Mouse (Mus musculus) small intestine, adult 2 months (tissue): ENCODE measurements around the gene Mettl18. TPM values are rescaled to one million over a fixed set of nuclear protein-coding genes. Genes with fewer than 3 reads are reported as not detected.

Experiments used
- H3K27ac ChIP-seq: fragments of 200-500 bp; 2 replicates; pipeline ENCODE4 v1.5.1; 2012; ENCODE audit warnings: low read depth, low read length, control low read depth, inconsistent platforms; ENCODE audit not compliant: insufficient read depth
- H3K27me3 ChIP-seq: fragments of 200-500 bp; 2 replicates; pipeline ENCODE4 v1.6.1; 2012; ENCODE audit warnings: mild to moderate bottlenecking, moderate library complexity, low read length, inconsistent platforms; ENCODE audit not compliant: control insufficient read depth, insufficient read depth
- H3K36me3 ChIP-seq: fragments of 200-500 bp; 2 replicates; pipeline ENCODE4 v1.6.1; 2012; ENCODE audit warnings: mild to moderate bottlenecking, low read length, control low read depth, inconsistent platforms; ENCODE audit not compliant: control insufficient read depth, insufficient read depth
- H3K4me1 ChIP-seq: fragments of 200-500 bp; 2 replicates; pipeline ENCODE4 v1.6.1; 2012; ENCODE audit warnings: low read length, inconsistent platforms, mixed read lengths; ENCODE audit not compliant: control insufficient read depth, insufficient read depth, insufficient read length
- H3K4me3 ChIP-seq: fragments of 200-500 bp; 2 replicates; pipeline ENCODE4 v1.5.1; 2012; ENCODE audit warnings: low read depth, mild to moderate bottlenecking, control low read depth, inconsistent platforms, low read length, moderate library complexity
- CTCF ChIP-seq: fragments of 200-500 bp; IDR thresholded peaks from 2 replicates; pipeline ENCODE4 v1.5.1; 2012; ENCODE audit warnings: low read depth, mild to moderate bottlenecking, control low read depth, inconsistent platforms, low read length, moderate library complexity, mixed read lengths; ENCODE audit not compliant: insufficient replicate concordance, insufficient read length; ENCODE audit errors: extremely low read depth
- POLR2A ChIP-seq: fragments of 200-500 bp; IDR thresholded peaks from 2 replicates; pipeline ENCODE4 v1.6.1; 2012; ENCODE audit warnings: low read depth, mild to moderate bottlenecking, control low read depth, inconsistent platforms, low read length, moderate library complexity
- WGBS: fragments of 180-500 bp; shearing (Covaris S2); methylation state at CpG from one replicate; pipeline ENCODE4 v1.1.7; 2018; 5-methylcytosine and 5-hydroxymethylcytosine counted together
- polyA plus RNA-seq: library from polyadenylated mRNA; depleted of rRNA; stranded (reverse); fragments of >200 nt; gene quantifications from 2 replicates; pipeline ENCODE4 v1.2.3, GENCODE M21; 2012

The Mettl18 gene
- polyA plus RNA-seq, 1 experiment: 0.08 TPM

GRCm38 (mm10) chr1:163992371-163992770, 2.3 kb upstream of the Mettl18 start:
- H3K27me3 ChIP-seq: no peaks in the 10 kb centered on the region
- 0 out of 2 replicates have a peak, but pooled peaks cover 4% of the 10 kb centered on the region for H3K36me3 ChIP-seq
- WGBS: 79% methylated on average over 4 of the region's 4 CpGs
- H3K4me1 ChIP-seq: no peaks in the 10 kb centered on the region
- TF ChIP-seq POLR2A (no peak), CTCF (no peak)
- no peak overlapping the region for H3K4me3 ChIP-seq
- no peak overlapping the region for H3K27ac ChIP-seq

DNA sequence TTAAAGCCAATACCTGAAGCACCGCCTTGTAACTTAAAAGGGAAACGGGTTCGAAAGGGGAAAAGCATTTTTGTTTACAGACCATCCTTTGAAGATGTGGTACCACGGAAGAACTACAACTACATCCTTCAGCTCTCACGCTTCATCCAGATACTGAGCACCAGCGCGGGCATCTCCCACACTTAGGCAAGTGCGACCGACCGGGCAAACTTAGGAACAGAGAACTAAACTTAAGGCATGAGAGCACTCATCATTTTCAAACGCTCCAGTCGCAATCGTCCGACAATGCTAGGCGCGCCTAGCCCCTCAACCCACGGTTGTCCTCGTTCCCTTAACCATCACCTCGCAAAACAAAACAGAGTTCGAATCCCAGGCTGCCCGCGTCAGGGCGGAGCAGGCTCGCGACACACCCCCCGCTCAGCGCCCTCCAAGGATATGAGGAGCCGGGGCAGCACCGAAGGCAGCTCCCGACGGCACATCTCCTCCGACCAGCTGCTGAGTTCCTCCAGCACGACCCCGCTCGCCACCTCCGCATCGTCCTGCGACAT, 442 bp upstream of the Mettl18 start:
- H3K27ac ChIP-seq: no peak overlapping the region
- WGBS: 1% methylated on average over 38 of the region's 38 CpGs

GRCm38 (mm10) chr1:163995609-163995913, 872 bp downstream of the Mettl18 start:
- Histone ChIP-seq H3K27me3 (no peaks in the 10 kb centered on the region), H3K27ac (no peak overlapping the region), H3K4me1 (no peaks in the 10 kb centered on the region), H3K4me3 (peak overlapping the region; percentile 45), H3K36me3 (0 out of 2 replicates have a peak, but pooled peaks cover 4% of the 10 kb centered on the region)
- TF ChIP-seq CTCF (no peak), POLR2A (no peak)
- 46% methylated on average over 2 of the region's 2 CpGs for WGBS

More for the DNA sequence above, 442 bp upstream of the Mettl18 start:
- Histone ChIP-seq H3K27me3 (no peaks in the 10 kb centered on the region), H3K36me3 (0 out of 2 replicates have a peak, but pooled peaks cover 4% of the 10 kb centered on the region), H3K4me3 (peak overlapping the region; percentile 99), H3K4me1 (no peaks in the 10 kb centered on the region)
- TF ChIP-seq CTCF: no peak
- TF ChIP-seq POLR2A: no peak

GRCm38 (mm10) chr1:164001831-164002452, 7.3 kb downstream of the Mettl18 start:
- no peak for TF ChIP-seq POLR2A
- no peak for TF ChIP-seq CTCF
- 70% methylated on average over 6 of the region's 6 CpGs for WGBS
- Histone ChIP-seq H3K27me3 (no peaks in the 10 kb centered on the region), H3K27ac (no peak overlapping the region), H3K36me3 (no peaks in the 10 kb centered on the region), H3K4me3 (no peak overlapping the region), H3K4me1 (no peaks in the 10 kb centered on the region)

DNA sequence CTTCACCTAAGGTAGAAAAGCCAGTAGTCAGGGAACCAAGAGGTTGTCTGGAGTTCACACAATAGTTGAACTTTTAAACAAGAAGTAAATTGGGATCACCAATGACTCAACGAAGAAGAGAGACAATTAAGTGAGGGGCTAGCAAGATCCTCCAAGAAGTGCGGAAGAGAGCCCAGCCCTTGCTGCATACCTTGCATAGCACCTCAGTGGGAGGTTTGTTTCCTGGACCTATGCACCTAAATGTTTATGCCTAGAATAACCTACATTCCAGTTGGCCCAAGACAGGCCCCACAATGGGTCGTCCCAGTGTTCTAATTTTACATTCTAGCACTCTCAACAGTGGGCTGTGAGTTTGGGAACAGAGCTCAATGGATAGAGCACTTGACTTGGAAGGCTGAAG, 9.6 kb downstream of the Mettl18 start:
- TF ChIP-seq POLR2A: no peak
- TF ChIP-seq CTCF: no peak
- Histone ChIP-seq H3K36me3 (no peaks in the 10 kb centered on the region), H3K4me1 (no peaks in the 10 kb centered on the region), H3K27ac (no peak overlapping the region), H3K4me3 (no peak overlapping the region), H3K27me3 (no peaks in the 10 kb centered on the region)
- 74% methylated on average over 3 of the region's 3 CpGs for WGBS

DNA sequence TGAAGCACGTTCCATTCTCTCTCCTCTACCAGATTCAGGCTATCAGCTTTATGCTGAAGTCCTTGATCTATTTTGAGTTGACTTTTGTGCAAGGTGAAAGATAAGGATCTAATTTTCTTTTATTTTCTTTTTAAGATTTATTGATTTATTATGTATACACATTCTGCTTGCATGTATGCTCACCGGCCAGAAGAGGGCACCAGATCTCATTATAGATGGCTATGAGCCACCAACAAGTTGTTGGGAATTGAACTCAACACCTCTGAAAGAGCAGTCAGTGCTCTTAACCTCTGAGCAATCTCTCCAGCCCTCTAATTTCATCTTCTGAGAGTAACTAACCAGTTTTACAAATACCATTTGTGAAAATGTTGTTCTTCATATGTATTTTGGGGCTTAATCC, 14.5 kb downstream of the Mettl18 start:
- TF ChIP-seq CTCF (no peak), POLR2A (no peak)
- 27% methylated on average over 2 of the region's 2 CpGs for WGBS
- no peaks in the 10 kb centered on the region for H3K36me3 ChIP-seq
- H3K27ac ChIP-seq: no peak overlapping the region
- H3K4me3 ChIP-seq: no peak overlapping the region
- no peaks in the 10 kb centered on the region for H3K4me1 ChIP-seq
- H3K27me3 ChIP-seq: no peaks in the 10 kb centered on the region

- Histone ChIP-seq H3K27me3 (no peaks in the 10 kb centered on the region), H3K4me3 (no peak overlapping the region), H3K36me3 (no peaks in the 10 kb centered on the region), H3K27ac (no peak overlapping the region), H3K4me1 (no peaks in the 10 kb centered on the region)
- WGBS: 65% methylated on average over 1 of the region's 1 CpGs
- TF ChIP-seq CTCF (no peak), POLR2A (no peak)
These were observed 19.9 kb downstream of the Mettl18 start for GRCm38 (mm10) chr1:164014616-164015015.
